Comparison of ENCODE assay signal across 8 mouse cellular contexts in genomic region chr11:87596492-87596891, GRCm38 (mm10). TPM values are rescaled to one million over a fixed set of nuclear protein-coding genes. Genes with fewer than 3 reads are reported as not detected.
A peak's percentile ranks its signal among the peaks of the same experiment; 100 is the strongest.
DNase-seq lines count a peak whose midpoint lies in the region; ATAC-seq and TF ChIP-seq lines count a peak whose summit lies in the region.

No protein-coding gene starts in this region.

- peaks cover 53% of the 10 kb centered on the region for H3K36me3 ChIP-seq in intestine, postnatal 0 days (ENCODE audit: control insufficient read depth, insufficient read depth)

- H3K27me3 ChIP-seq in intestine, postnatal 0 days (replicated peaks; ENCODE audit: control insufficient read depth, insufficient read depth, low read length): no peaks in the 10 kb centered on the region

- no peak for TF ChIP-seq POLR2A in embryonic fibroblast, embryonic 13.5 days (IDR thresholded peaks at IDR 0.05; ENCODE audit: low read depth, low read length)
- no peak for TF ChIP-seq POLR2A in olfactory bulb, adult 2 months (IDR thresholded peaks at IDR 0.05; ENCODE audit: insufficient read depth, low read depth, low read length)

- WGBS in intestine, postnatal 0 days: 38% methylated on average over 2 of the region's 2 CpGs
- WGBS in olfactory bulb, adult 2 months: 20% methylated on average over 2 of the region's 2 CpGs

- peak overlapping the region; percentile 10; the same call in 1 of the 2 replicates for H3K27ac ChIP-seq in layer of hippocampus, adult 2 months
- H3K27ac ChIP-seq in embryonic fibroblast, embryonic 13.5 days (ENCODE audit: insufficient read depth, low read length): no peak overlapping the region
- H3K27ac ChIP-seq in intestine, postnatal 0 days (ENCODE audit: low read depth, low read length): no peak overlapping the region
- H3K27ac ChIP-seq in olfactory bulb, adult 2 months (ENCODE audit: insufficient read depth, low read depth, low read length): peak overlapping the region; percentile 60

- H3K4me3 ChIP-seq in layer of hippocampus, adult 2 months: peak overlapping the region; percentile 78
- H3K4me3 ChIP-seq in embryonic fibroblast, embryonic 13.5 days (ENCODE audit: insufficient read depth, low read length): peak overlapping the region; percentile 48
- H3K4me3 ChIP-seq in intestine, postnatal 0 days (ENCODE audit: low read depth, low read length): no peak overlapping the region
- peak overlapping the region; percentile 84 for H3K4me3 ChIP-seq in olfactory bulb, adult 2 months (ENCODE audit: insufficient read depth, low read depth, low read length)

- no peak overlapping the region for H3K9ac ChIP-seq in intestine, postnatal 0 days (ENCODE audit: low read depth, low read length)

- peaks cover 4% of the 10 kb centered on the region for H3K4me1 ChIP-seq in embryonic fibroblast, embryonic 13.5 days (ENCODE audit: control insufficient read depth, insufficient read depth, low read length)
- peaks cover 8% of the 10 kb centered on the region; the same call in 1 of the 2 replicates for H3K4me1 ChIP-seq in intestine, postnatal 0 days (replicated peaks; ENCODE audit: control insufficient read depth, insufficient read depth, low read length)
- H3K4me1 ChIP-seq in olfactory bulb, adult 2 months (ENCODE audit: control insufficient read depth, insufficient read depth, low read length): peaks cover 37% of the 10 kb centered on the region

- H3K4me2 ChIP-seq in intestine, postnatal 0 days (replicated peaks; ENCODE audit: low read depth): 0 out of 2 replicates have a peak overlapping the region, but pooled peaks have one; percentile 6

- TF ChIP-seq CTCF in layer of hippocampus, adult 2 months (conservative IDR thresholded peaks at IDR 0.05): peak; percentile 43
- no peak for TF ChIP-seq CTCF in embryonic fibroblast, embryonic 13.5 days (IDR thresholded peaks at IDR 0.05; ENCODE audit: borderline replicate concordance, insufficient read depth, low read length)
- no peak for TF ChIP-seq CTCF in intestine, postnatal 0 days (IDR thresholded peaks at IDR 0.05; ENCODE audit: low read depth)
- TF ChIP-seq CTCF in olfactory bulb, adult 2 months (IDR thresholded peaks at IDR 0.05; ENCODE audit: insufficient read depth, low read depth, low read length): no peak

- DNase-seq in layer of hippocampus, adult 2 months (ENCODE audit: low spot score in 2 of 2): no peak
- DNase-seq in layer of hippocampus, adult 8-10 months (ENCODE audit: low spot score in 2 of 2): no peak
- no peak for DNase-seq in spleen, adult 18-20 months
- DNase-seq in right cerebral cortex, adult 18-20 months: no peak

- H3K9me3 ChIP-seq in intestine, postnatal 0 days (ENCODE audit: control insufficient read depth): no peaks in the 10 kb centered on the region

- ATAC-seq in intestine, postnatal 0 days: no peak
- no peak for ATAC-seq in monocyte, adult 5-6 weeks (replicated peaks; ENCODE audit: insufficient number of reproducible peaks, low FRiP score, low TSS enrichment, poor library complexity, severe bottlenecking)

RNA-seq across cellular contexts. Expression of gene Mtmr4, which starts 4.5 kb away (rescaled TPM):
- 10 to 100 TPM; 81.5 to 89.0 TPM for total RNA-seq in layer of hippocampus, adult 2 months (2021)
- total RNA-seq in layer of hippocampus, adult 8-10 months (2022): 100 to 1,000 TPM in 1 of 4 experiments, 10 to 100 TPM in 3; 75.1 to 105 (median 86.8) TPM
- polyA plus RNA-seq in embryonic fibroblast, embryonic 13.5 days (2011; ENCODE audit: insufficient read length, low read depth, missing spikeins): 29.3 and 34.5 TPM in 2 replicates
- polyA plus RNA-seq in intestine, postnatal 0 days (2015; fragmentation: Nextera tagmentation; extraction: Ambion mirVana): 11.1 and 12.2 TPM in 2 replicates
- not detected in 2 replicates for polyA plus RNA-seq in olfactory bulb, adult 2 months (2012; ENCODE audit: insufficient read depth, insufficient read length, low replicate concordance, missing spikeins)
- total RNA-seq in monocyte, adult 5-6 weeks (2017): 11.0 to 19.0 TPM (median 13.7 TPM) in 3 replicates

RNA-seq across cellular contexts. Expression of gene Hsf5, which starts 20.5 kb away (rescaled TPM):
- under 1 TPM; 0.56 to 0.90 TPM for total RNA-seq in layer of hippocampus, adult 2 months (2021)
- under 1 TPM; 0.45 to 0.77 (median 0.57) TPM for total RNA-seq in layer of hippocampus, adult 8-10 months (2022)
- 0.12 and 0.23 TPM in 2 replicates for polyA plus RNA-seq in embryonic fibroblast, embryonic 13.5 days (2011; ENCODE audit: insufficient read length, low read depth, missing spikeins)
- polyA plus RNA-seq in intestine, postnatal 0 days (2015; fragmentation: Nextera tagmentation; extraction: Ambion mirVana): 0.05 TPM in 1 of 2 replicates, not detected in the other
- polyA plus RNA-seq in olfactory bulb, adult 2 months (2012; ENCODE audit: insufficient read depth, insufficient read length, low replicate concordance, missing spikeins): not detected in 2 replicates
- 1.2 TPM in 1 of 3 replicates, not detected in the others for total RNA-seq in monocyte, adult 5-6 weeks (2017)

RNA-seq across cellular contexts. Expression of gene Sept4, which starts 27.8 kb away (rescaled TPM):
- total RNA-seq in layer of hippocampus, adult 2 months (2021): 100 to 1,000 TPM; 139 to 159 TPM
- total RNA-seq in layer of hippocampus, adult 8-10 months (2022): 100 to 1,000 TPM; 174 to 201 (median 193) TPM
- 2.9 and 3.6 TPM in 2 replicates for polyA plus RNA-seq in embryonic fibroblast, embryonic 13.5 days (2011; ENCODE audit: insufficient read length, low read depth, missing spikeins)
- polyA plus RNA-seq in intestine, postnatal 0 days (2015; fragmentation: Nextera tagmentation; extraction: Ambion mirVana): 47.2 and 47.3 TPM in 2 replicates
- polyA plus RNA-seq in olfactory bulb, adult 2 months (2012; ENCODE audit: insufficient read depth, insufficient read length, low replicate concordance, missing spikeins): not detected in 2 replicates
- 6.6 to 16.9 TPM (median 9.6 TPM) in 3 replicates for total RNA-seq in monocyte, adult 5-6 weeks (2017)

RNA-seq across cellular contexts. Expression of gene Gm11492, which starts 30.0 kb away (rescaled TPM):
- total RNA-seq in layer of hippocampus, adult 2 months (2021): not detected
- not detected for total RNA-seq in layer of hippocampus, adult 8-10 months (2022)
- polyA plus RNA-seq in embryonic fibroblast, embryonic 13.5 days (2011; ENCODE audit: insufficient read length, low read depth, missing spikeins): not detected in 2 replicates
- polyA plus RNA-seq in intestine, postnatal 0 days (2015; fragmentation: Nextera tagmentation; extraction: Ambion mirVana): not detected in 2 replicates
- not detected in 2 replicates for polyA plus RNA-seq in olfactory bulb, adult 2 months (2012; ENCODE audit: insufficient read depth, insufficient read length, low replicate concordance, missing spikeins)
- 1.5 TPM in 1 of 3 replicates, not detected in the others for total RNA-seq in monocyte, adult 5-6 weeks (2017)

Comparison
In these comparisons a context has a peak if more than half of its experiments do, and no peak if none do; other contexts are left out.
1. H3K27ac ChIP-seq: peak in layer of hippocampus, adult 2 months (single experiment) and olfactory bulb, adult 2 months (single experiment); none in embryonic fibroblast, embryonic 13.5 days (single experiment) and intestine, postnatal 0 days (single experiment).